Mouse (Mus musculus) cerebellum, adult 2 months (tissue): ENCODE results near the gene Psma5. TPM values are rescaled to one million over a fixed set of nuclear protein-coding genes. Genes with fewer than 3 reads are reported as not detected.

ENCODE experiments used
- DNase-seq, 2 experiments: peaks; one replicate each; pipeline ENCODE4 v3.0.0; 2021
- H3K27ac ChIP-seq: fragments of 200-500 bp; 2 replicates; pipeline ENCODE4 v1.5.1; 2012; ENCODE audit warnings: low read length, control low read depth, inconsistent platforms; ENCODE audit not compliant: insufficient read depth
- H3K27me3 ChIP-seq: fragments of 200-500 bp; 2 replicates; pipeline ENCODE4 v1.6.1; 2012; ENCODE audit warnings: inconsistent platforms, mild to moderate bottlenecking, low read length, moderate library complexity; ENCODE audit not compliant: control insufficient read depth, insufficient read depth
- H3K4me1 ChIP-seq: fragments of 200-500 bp; 2 replicates; pipeline ENCODE4 v1.6.1; 2011; ENCODE audit warnings: low read length; ENCODE audit not compliant: control insufficient read depth, insufficient read depth
- H3K4me3 ChIP-seq: fragments of 200-500 bp; replicated peaks from 2 replicates; pipeline ENCODE3; 2011; ENCODE audit warnings: mild to moderate bottlenecking, low read depth, low read length, control low read depth; ENCODE audit not compliant: insufficient read depth
- CTCF ChIP-seq: fragments of 200-500 bp; IDR thresholded peaks from 2 replicates; pipeline ENCODE4 v1.5.1; 2011; ENCODE audit warnings: low read depth, mild to moderate bottlenecking, control low read depth, low read length, moderate library complexity, borderline replicate concordance; ENCODE audit not compliant: insufficient read depth
- POLR2A ChIP-seq: fragments of 200-500 bp; IDR thresholded peaks from 2 replicates; pipeline ENCODE4 v1.6.1; 2011; ENCODE audit warnings: low read length, control low read depth, borderline replicate concordance; ENCODE audit not compliant: insufficient read depth
- WGBS: fragments of 180-500 bp; shearing (Covaris S2); methylation state at CpG from one replicate; pipeline ENCODE4 v1.1.7; 2018; 5-methylcytosine and 5-hydroxymethylcytosine counted together
- polyA plus RNA-seq: library from polyadenylated mRNA; depleted of rRNA; stranded (reverse); fragments of >200 nt; gene quantifications from 2 replicates; pipeline ENCODE4 v1.2.3, GENCODE M21; 2012

Gene Psma5
- polyA plus RNA-seq, 1 experiment = 111 TPM

- no peaks in the 10 kb centered on the region for H3K27me3 ChIP-seq
- H3K27ac ChIP-seq = peak within 1 kb of the TSS; percentile 22; the same call in 1 of the 2 replicates
- peak within 1 kb of the TSS; percentile 84 for H3K4me3 ChIP-seq
- WGBS = 1% methylated on average over 104 of the region's 109 CpGs
- 0 out of 2 replicates have a peak, but pooled peaks have one; percentile 18 for TF ChIP-seq POLR2A
- TF ChIP-seq CTCF = no peak
- DNase-seq = peak; percentile 83 to 87
- peaks cover 16% of the 10 kb centered on the region for H3K4me1 ChIP-seq
Measured at GRCm38 (mm10) chr3:108283781-108284601, 27.3 kb downstream of the Psma5 start, which contains the start of gene Sort1. Gene Sort1 (plus strand): TSS chr3:108284082.

- no peak overlapping the region; the same call in 1 of the 2 replicates for H3K27ac ChIP-seq
- no peaks in the 10 kb centered on the region for H3K27me3 ChIP-seq
- H3K4me3 ChIP-seq = peak overlapping the region; percentile 84
- TF ChIP-seq CTCF (no peak), POLR2A (no peak)
- DNase-seq = no peak
- H3K4me1 ChIP-seq = peaks cover 16% of the 10 kb centered on the region
- WGBS = 57% methylated on average over 4 of the region's 4 CpGs
Measured at GRCm38 (mm10) chr3:108285078-108285711, 28.5 kb downstream of the Psma5 start.

GRCm38 (mm10) chr3:108286671-108287439, 30.1 kb downstream of the Psma5 start:
- DNase-seq = no peak
- TF ChIP-seq CTCF = no peak
- no peak for TF ChIP-seq POLR2A
- H3K4me3 ChIP-seq = no peak overlapping the region
- no peak overlapping the region for H3K27ac ChIP-seq
- peaks cover 18% of the 10 kb centered on the region for H3K4me1 ChIP-seq
- no peaks in the 10 kb centered on the region for H3K27me3 ChIP-seq
- 83% methylated on average over 14 of the region's 14 CpGs for WGBS

- no peak overlapping the region for H3K4me3 ChIP-seq
- whole genome bisulfite sequencing = 35% methylated on average over 17 of the region's 17 CpGs
- H3K4me1 ChIP-seq = peaks cover 18% of the 10 kb centered on the region
- peak overlapping the region; percentile 47; the same call in 1 of the 2 replicates for H3K27ac ChIP-seq
- TF ChIP-seq CTCF (no peak), POLR2A (no peak)
- no peaks in the 10 kb centered on the region for H3K27me3 ChIP-seq
- peak; percentile 42 for DNase-seq
Measured at GRCm38 (mm10) chr3:108287811-108288805, 31.4 kb downstream of the Psma5 start.

GRCm38 (mm10) chr3:108289311-108290130, 32.8 kb downstream of the Psma5 start:
- Histone ChIP-seq H3K4me1 (peaks cover 18% of the 10 kb centered on the region), H3K27me3 (no peaks in the 10 kb centered on the region), H3K4me3 (no peak overlapping the region), H3K27ac (no peak overlapping the region)
- TF ChIP-seq CTCF (no peak), POLR2A (no peak)
- WGBS = 92% methylated on average over 13 of the region's 13 CpGs
- DNase-seq = no peak

- H3K4me1 ChIP-seq = peaks cover 28% of the 10 kb centered on the region
- H3K27ac ChIP-seq = no peak overlapping the region
- WGBS = 76% methylated on average over 17 of the region's 17 CpGs
Measured at GRCm38 (mm10) chr3:108291036-108291799, 34.5 kb downstream of the Psma5 start.

More at GRCm38 (mm10) chr3:108291036-108291799, 34.5 kb downstream of the Psma5 start:
- TF ChIP-seq CTCF (no peak), POLR2A (no peak)
- H3K4me3 ChIP-seq = no peak overlapping the region
- no peaks in the 10 kb centered on the region for H3K27me3 ChIP-seq
- no peak for DNase-seq
